In the genomic region with DNA sequence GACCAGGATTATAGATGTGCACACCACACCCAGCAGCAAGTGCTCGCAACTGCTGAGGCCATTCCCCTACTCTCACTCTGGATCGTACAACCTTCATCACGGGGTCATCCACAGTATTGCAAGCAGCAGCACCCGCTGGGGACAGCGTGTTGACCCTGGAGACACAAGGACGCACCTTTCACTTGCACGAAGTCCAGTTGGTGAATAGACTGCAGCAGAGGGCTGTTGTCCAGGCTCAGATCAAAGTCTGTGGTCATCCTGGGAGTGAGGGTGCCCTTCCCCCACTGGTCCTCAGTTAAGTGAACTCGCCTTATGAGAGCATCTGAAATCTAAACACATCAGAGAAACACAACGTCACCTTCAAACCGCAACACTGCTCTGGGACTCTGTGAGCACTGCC, we compare ENCODE assay signal across 26 mouse cellular contexts. TPM values are rescaled to one million over a fixed set of nuclear protein-coding genes. Genes with fewer than 3 reads are reported as not detected.
DNase-seq lines count a peak whose midpoint lies in the region; ATAC-seq and TF ChIP-seq lines count a peak whose summit lies in the region.
"Had no signal": no experiment of that assay in that cellular context is flagged by ENCODE, and none has a peak within 500 bp of the region (broad histone marks: within the 10 kb centered on the region; RNA-seq: fewer than 3 reads in every experiment).

No protein-coding gene starts in this region.

- peak overlapping the region; percentile 84; the same call in 1 of the 2 replicates for H3K27ac ChIP-seq in layer of hippocampus, adult 2 months
- no peak overlapping the region for H3K27ac ChIP-seq in hindbrain, embryonic 12.5 days
- H3K27ac ChIP-seq: embryonic facial prominence, embryonic 13.5 days; forebrain, embryonic 13.5 days; gastrocnemius, adult 2 months; heart, embryonic 15.5 days; limb, embryonic 15.5 days; stomach, embryonic 15.5 days had no signal

- peaks cover 6% of the 10 kb centered on the region; the same call in 1 of the 2 replicates for H3K4me1 ChIP-seq in hindbrain, embryonic 12.5 days
- H3K4me1 ChIP-seq: embryonic facial prominence, embryonic 13.5 days; stomach, embryonic 15.5 days had no signal

- no peaks in the 10 kb centered on the region for H3K27me3 ChIP-seq in hindbrain, embryonic 12.5 days
- H3K27me3 ChIP-seq: embryonic facial prominence, embryonic 13.5 days; forebrain, embryonic 13.5 days; heart, embryonic 15.5 days; limb, embryonic 15.5 days; stomach, embryonic 15.5 days had no signal

- no peak for TF ChIP-seq CTCF in layer of hippocampus, adult 2 months (conservative IDR thresholded peaks at IDR 0.05)

- H3K4me3 ChIP-seq in layer of hippocampus, adult 2 months, result no peak overlapping the region
- no peak overlapping the region for H3K4me3 ChIP-seq in hindbrain, embryonic 12.5 days
- H3K4me3 ChIP-seq: embryonic facial prominence, embryonic 13.5 days; erythroblast, embryonic 14.5 days; forebrain, embryonic 13.5 days; gastrocnemius, adult 2 months; heart, embryonic 15.5 days; limb, embryonic 15.5 days; stomach, embryonic 15.5 days had no signal

- peak; percentile 75 for DNase-seq in heart, adult 11 months
- DNase-seq in heart, postnatal 4 days, result no peak
- DNase-seq in layer of hippocampus, adult 2 months (ENCODE audit: low spot score in 2 of 2), result no peak
- DNase-seq in layer of hippocampus, adult 18-20 months (ENCODE audit: low spot score in 2 of 2), result no peak
- DNase-seq in 416B (ENCODE audit: low read depth), result peak; percentile 45
- peak; percentile 25 to 67 for DNase-seq in kidney, postnatal 36 days
- no peak for DNase-seq in right cerebral cortex, adult 18-20 months
- DNase-seq: adrenal gland, postnatal 10 days; cerebellum, adult 18-20 months; cerebellum, postnatal 14 days; gastrocnemius, adult 2 months; heart, postnatal 36 days; layer of hippocampus, adult 9-11 months; left cerebral cortex, postnatal 4 days; lung, embryonic 14.5 days; lung, postnatal 36 days; midbrain, embryonic 14.5 days; thymus, postnatal 4 days had no signal

- WGBS in hindbrain, embryonic 12.5 days, result 82% methylated on average over 10 of the region's 10 CpGs

- H3K9me3 ChIP-seq in hindbrain, embryonic 12.5 days (replicated peaks), result no peaks in the 10 kb centered on the region
- H3K9me3 ChIP-seq: embryonic facial prominence, embryonic 13.5 days; forebrain, embryonic 13.5 days; heart, embryonic 15.5 days; limb, embryonic 15.5 days; stomach, embryonic 15.5 days had no signal

- ATAC-seq in hindbrain, embryonic 12.5 days (ENCODE audit: low FRiP score), result no peak
- ATAC-seq: forebrain, embryonic 13.5 days; hindbrain, embryonic 16.5 days had no signal

- H3K4me2 ChIP-seq in hindbrain, embryonic 12.5 days (replicated peaks), result no peak overlapping the region
- H3K4me2 ChIP-seq: embryonic facial prominence, embryonic 13.5 days; forebrain, embryonic 13.5 days; heart, embryonic 15.5 days; limb, embryonic 15.5 days; lung, embryonic 14.5 days; stomach, embryonic 15.5 days had no signal

- no peaks in the 10 kb centered on the region for H3K36me3 ChIP-seq in hindbrain, embryonic 12.5 days
- H3K36me3 ChIP-seq: embryonic facial prominence, embryonic 13.5 days; heart, embryonic 15.5 days; limb, embryonic 15.5 days; stomach, embryonic 15.5 days had no signal

- H3K9ac ChIP-seq in hindbrain, embryonic 12.5 days, result no peak overlapping the region
- H3K9ac ChIP-seq: embryonic facial prominence, embryonic 13.5 days; forebrain, embryonic 13.5 days; heart, embryonic 15.5 days; limb, embryonic 15.5 days; lung, embryonic 14.5 days; stomach, embryonic 15.5 days had no signal

RNA-seq across cellular contexts. Expression of a gene that starts 49.1 kb away (rescaled TPM):
- 10 to 100 TPM; 13.9 to 15.9 TPM for total RNA-seq in heart, postnatal 4 days (2021)
- 1 to 10 TPM; 4.2 to 4.5 TPM for total RNA-seq in layer of hippocampus, adult 2 months (2021)
- total RNA-seq in layer of hippocampus, adult 18-20 months (2021), result 1 to 10 TPM; 4.5 to 4.8 TPM
- 7.0 and 7.6 TPM in 2 replicates for polyA plus RNA-seq in hindbrain, embryonic 12.5 days (2016; fragmentation: Nextera tagmentation; extraction: Ambion mirVana)

Comparison
In these comparisons a context has a peak if more than half of its experiments do, and no peak if none do; other contexts are left out.
1. DNase-seq: peak in heart, adult 11 months (single experiment), 416B (single experiment) and kidney, postnatal 36 days (2 of 2); none in heart, postnatal 4 days (single experiment), layer of hippocampus, adult 2 months (0 of 2), layer of hippocampus, adult 18-20 months (0 of 2) and right cerebral cortex, adult 18-20 months (single experiment).